Mouse (Mus musculus) c-Kit-negative CD71-positive TER-119-positive erythroid progenitor cells, embryonic 14.5 days (primary cell): Measurements from ENCODE around the gene Bclaf3.
A peak's percentile ranks its signal among the peaks of the same experiment; 100 is the strongest.
"Not testable (repeated sequence)": the region's sequence is repeated elsewhere in the genome, so short reads cannot be mapped to it uniquely, and the experiment has no call there.

Experiments used
- DNase-seq: peaks from one replicate; pipeline ENCODE4 v3.0.0-alpha.2; 2013; ENCODE audit warnings: low read depth, low spot score

The Bclaf3 gene

DNA sequence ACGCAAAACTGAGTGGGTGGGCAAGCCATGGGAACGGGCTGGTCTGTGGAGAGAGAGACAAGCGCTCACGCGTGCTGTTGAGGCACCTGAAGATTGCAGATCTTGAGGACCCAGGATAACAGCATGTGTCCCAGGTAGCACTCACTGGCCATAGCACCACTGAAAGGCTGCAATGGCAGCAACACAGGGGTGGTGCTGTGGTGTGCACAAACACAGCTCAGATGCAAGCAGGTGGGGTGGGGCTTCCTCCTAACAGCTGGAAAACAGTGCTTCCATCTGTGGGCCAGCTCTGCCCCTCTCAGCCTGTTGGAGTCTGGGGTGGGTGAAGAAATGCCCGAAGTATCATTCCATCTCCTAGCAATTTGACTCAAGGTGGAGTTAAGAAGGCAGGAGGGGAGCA lies at the start of gene Bclaf3:
Gene Bclaf3, plus strand, starts transcription at position 301 of the 400 bp plus-strand sequence.
- DNase-seq, result no peak

GRCm38 (mm10) chrX:159478243-159478940 lies 48.1 kb upstream of the Bclaf3 start:
- DNase-seq, result peak; percentile 35

- DNase-seq, result no peak
Observed at GRCm38 (mm10) chrX:159484247-159484646, 42.2 kb upstream of the Bclaf3 start.

DNA sequence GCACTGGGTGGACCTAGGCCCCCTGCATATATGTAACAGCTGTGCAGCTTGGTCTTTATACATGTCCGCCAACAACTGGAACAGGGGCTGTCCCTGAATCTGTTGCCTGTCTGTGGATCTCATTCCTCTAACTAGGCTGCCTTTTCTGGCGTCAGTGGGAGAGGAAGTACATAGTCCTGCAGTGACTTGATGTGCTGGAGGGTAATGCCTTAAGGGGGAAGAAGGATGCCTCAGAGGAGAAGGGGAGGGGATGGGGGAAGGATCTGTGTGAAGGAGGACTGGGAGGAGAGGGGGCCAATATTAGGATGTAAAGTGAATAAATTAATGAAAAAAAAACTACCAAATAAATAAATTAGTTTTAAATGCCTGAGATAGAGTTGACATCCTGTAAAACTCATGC lies 23.3 kb upstream of the Bclaf3 start:
- DNase-seq, result no peak

GRCm38 (mm10) chrX:159508331-159509036 lies 18.0 kb upstream of the Bclaf3 start:
- DNase-seq, result no peak

DNA sequence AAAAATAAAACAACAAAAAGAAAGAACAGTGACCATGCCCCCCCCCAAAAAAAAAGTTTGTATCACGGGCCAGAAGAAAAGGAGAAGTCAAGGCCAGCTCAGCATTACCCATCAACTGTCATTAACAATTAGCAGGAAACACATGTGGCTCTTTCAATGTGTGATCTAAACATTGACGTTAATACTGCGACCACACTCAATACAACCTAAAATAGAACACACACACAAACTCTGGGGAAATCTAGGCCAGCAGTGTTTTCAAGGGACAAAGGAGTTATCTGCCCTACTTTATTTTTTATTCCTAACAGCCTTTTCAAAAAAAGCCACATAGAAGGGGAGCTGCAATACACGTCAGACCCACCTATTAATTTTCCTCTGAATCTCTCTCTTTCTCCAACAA lies 17.4 kb upstream of the Bclaf3 start:
- DNase-seq, result no peak

DNA sequence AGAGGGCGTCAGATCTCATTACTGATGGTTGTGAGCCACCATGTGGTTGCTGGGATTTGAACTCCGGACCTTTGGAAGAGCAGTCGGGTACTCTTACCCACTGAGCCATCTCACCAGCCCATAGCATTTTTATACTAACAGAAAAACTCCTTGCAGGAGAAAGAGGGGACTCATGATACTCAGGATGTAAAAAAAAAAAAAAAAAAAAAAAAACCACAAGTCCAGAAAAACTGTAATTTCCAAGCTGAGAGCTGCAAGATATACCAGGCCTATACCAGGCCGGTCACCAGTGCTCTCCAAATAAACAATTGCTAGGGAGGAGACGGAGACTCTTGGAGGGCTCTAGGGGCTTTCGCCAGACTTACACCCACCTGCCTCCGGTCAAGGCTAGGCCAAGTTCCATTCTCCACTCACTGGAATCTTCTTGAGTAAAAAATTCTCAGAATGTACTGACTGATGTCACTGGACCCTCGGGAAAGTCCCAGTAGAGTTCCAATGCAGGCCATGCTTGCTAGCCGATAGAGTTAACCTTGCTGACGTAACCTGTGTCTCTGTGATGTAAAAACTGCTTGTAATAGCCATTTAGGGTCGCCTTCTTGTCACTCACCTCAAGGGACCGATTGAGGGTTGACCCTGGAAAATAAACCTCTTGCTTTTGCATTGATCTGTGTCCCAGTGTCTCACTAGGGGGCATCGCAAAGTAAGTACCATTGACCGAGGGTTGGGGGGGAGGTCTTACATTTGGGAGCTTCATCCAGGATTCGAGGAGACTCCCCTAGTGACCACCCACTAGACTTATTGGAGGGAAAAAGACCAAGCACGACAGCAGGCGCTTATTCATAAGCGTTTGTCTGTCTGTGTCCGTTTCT lies 16.4 kb upstream of the Bclaf3 start:
- DNase-seq, result no peak

DNA sequence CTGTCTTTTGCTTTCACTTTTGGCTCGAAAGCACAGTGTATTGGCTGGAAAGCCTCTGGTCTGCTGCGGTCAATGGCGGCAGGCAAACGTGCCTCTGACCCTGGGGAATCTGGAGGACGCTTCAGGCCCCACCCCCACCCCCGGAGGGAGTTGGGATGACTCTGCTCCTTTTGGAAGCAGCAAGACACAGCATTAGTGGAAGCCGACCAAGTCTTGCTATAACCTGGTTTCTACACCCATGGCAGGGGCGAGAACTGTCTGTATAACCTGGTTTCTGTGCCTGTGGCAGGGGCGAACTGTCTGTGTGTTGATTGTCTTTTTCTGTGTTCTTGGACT lies 15.8 kb upstream of the Bclaf3 start:
- no peak for DNase-seq

- DNase-seq, result no peak
Observed at GRCm38 (mm10) chrX:159515599-159515998, 10.9 kb upstream of the Bclaf3 start.

GRCm38 (mm10) chrX:159521780-159522179 lies 4.7 kb upstream of the Bclaf3 start:
- DNase-seq, result no peak

DNA sequence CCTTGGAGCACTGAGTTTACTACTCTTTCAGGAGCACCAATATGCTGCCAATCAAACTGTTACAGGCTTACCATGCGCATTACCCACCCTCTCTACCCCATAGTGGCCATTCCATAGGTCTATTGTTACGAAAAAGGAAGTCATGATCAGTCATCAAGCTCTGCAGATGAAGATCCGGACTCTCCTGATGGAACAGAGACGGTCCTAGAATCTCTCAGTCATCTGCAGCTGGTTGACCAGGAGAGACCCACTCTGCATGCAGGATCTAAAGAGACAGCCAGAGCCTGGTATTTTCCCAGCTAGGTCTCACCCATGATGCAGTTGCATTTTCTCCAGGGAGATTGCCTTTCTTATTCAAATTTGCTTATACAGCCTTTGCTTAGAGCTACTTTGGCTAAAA lies 3.8 kb upstream of the Bclaf3 start:
- no peak for DNase-seq

DNA sequence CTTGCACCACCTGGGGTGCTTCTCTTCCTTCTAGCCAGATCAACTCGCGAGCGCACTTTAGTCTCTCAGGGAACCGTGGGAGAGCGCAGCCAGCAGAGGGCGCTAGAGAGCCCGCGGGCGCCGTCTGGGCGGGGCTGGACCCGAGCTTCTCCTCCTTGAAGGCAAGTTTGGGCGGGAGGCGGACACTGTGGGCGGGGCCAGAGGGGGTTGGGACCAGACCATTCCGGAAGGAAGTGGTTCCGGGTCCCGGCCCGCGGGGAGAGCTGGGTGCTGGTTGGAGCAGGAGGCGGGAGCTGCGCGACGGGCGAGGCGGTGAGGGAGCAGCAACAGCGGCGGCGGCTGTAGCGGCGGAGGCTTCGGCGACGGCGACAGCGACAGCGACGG lies 5.9 kb downstream of the Bclaf3 start:
- DNase-seq, result peak; percentile 91

DNA sequence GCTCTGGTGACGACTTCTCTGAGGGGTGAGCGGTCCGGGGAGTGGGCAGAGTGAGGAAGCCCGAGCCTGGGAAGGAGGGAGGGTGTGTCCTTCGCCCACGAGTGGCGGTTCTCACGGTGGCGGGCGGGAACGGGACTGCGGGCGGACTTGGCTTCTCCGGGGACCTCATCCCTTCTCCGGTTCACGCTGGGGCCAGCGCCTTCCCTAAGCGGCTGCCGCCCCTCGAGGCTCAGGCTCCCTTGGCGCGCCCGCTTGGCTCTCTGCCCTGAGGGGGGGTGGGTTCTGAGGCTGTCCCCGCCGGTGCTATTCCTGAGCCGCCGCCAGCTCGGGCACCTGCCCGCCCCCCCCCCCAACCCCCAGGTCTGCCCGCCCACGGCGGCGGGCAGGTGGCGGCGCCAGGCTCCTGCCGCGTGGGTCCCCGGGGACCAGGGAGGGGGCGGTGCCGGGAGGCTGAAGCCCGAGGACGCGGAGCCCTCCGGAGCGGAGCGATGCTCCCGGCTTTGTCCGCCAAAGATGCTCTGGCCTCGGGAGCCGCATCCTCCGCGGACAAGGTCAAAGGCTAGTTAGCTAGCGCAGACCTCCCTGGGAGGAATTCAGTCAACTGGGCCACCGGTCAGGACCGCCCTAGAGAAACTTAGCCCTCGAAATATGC lies 6.4 kb downstream of the Bclaf3 start:
- no peak for DNase-seq

DNA sequence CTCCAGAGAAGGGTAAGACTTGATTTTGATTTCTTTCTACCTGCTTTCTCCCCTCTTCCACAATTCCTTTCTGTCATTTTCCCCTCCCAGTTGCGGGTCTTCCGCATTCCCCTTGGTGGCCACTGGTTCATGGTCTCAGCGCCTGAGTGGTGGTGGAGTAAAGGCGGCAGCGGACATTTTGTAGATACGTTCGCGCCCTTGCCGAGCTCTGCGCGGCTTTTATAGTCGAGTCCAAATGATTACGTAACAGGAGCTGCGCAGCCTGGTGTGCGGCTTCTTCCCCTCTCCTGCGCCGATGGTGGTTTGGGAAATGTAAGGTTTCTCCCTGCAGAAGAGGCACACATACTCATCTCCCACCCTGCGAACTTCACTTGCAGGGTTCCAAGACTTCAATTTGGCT lies 15.4 kb downstream of the Bclaf3 start:
- DNase-seq, result no peak

DNA sequence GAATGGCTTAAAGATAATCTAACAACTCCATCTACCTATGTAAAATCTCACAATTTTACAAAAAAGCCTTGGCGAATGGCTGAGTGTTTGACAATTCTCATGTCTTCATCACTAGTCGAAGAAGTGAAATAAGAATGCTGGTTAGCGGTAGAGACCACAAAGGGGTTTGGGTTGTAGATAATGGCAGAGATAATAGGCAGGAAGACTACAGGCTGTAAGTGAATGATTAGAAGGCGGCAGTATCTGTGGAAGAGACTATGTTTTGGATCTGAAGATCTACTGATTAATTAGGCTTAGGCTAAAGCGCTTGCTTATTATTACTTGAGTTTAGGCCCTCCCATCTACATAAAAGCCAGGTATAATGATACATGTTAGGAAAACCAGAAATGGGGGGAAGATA lies 20.6 kb downstream of the Bclaf3 start:
- DNase-seq, result no peak

- DNase-seq, result not testable (repeated sequence)
Observed at GRCm38 (mm10) chrX:159584738-159585137, 58.2 kb downstream of the Bclaf3 start.

DNA sequence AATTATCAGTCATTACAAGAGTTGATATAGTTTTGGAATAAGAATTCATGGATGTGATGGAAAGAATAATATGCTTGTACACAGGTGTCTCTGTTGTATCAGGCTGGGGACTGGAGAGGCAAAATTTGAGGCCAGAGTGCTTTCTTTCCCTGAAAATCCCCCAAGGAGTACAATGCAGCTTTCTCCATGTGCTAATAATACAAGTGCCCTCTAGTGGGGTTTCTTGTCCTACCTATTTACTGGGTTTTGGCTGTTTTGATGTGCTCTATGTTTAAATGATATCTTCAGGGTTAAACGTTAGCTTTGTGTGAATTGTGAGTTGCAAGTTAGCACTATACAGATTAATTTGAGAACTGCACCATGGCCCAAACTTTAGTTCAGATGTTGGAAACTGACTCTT lies 65.1 kb downstream of the Bclaf3 start:
- no peak for DNase-seq

- DNase-seq, result peak; percentile 52
Observed at GRCm38 (mm10) chrX:159597502-159597901, 71.0 kb downstream of the Bclaf3 start.

GRCm38 (mm10) chrX:159604832-159605231 lies 78.3 kb downstream of the Bclaf3 start:
- no peak for DNase-seq

DNA sequence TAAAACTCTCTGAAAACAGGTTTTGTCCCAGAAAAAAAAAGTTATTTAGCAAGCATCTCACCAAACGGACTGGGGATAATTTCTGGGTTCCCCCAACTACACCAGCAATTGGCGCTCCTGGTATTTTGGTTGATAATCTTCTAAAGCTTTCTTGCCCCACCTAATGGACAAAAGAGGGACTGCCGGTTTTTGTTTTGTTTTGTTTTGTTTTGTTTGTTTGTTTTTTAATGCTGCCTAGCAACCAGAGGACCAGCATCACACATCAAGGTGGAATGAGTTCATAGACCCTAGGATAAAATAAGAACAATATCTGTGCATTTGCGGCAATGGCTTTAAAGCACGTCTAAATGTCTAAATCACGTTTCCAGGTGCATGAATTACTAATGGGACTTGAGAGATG lies 80.4 kb downstream of the Bclaf3 start:
- DNase-seq, result peak; percentile 47

DNA sequence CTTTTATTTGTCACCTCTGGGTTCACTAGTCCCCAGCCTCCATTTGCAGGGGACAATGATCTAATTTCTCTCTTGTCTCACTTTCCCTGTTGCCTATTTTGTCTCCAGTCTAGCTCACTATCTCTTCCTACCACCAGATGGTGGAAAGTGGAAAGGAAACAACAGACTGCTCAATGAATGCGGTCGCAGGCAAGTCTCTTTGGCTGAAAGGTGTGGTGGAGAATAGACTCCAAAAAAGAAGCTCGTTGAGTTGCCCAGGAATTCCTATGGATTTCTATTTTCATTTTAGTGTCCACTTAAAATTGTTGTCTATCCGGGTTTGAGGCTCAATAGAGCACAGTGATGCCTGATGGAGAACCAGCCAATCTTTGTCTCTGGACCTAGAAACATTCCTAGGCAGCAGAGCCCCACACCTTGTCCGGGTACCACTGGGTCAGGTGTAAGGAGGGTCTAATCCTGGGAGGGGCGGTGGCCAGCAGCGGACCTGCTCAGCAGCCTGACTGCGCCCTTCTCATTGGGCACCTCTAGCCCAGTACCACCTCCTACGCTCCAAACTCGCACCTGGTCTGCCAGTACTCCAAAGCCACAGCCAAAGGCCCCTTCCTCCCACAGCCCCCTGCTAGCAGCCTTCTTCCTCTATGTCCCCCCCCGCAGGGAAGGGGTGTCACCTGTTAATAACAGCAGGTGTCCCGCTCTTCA lies 99.9 kb downstream of the Bclaf3 start:
- no peak for DNase-seq
